Mouse (Mus musculus) CH12.LX (cell line): ENCODE results near the gene C130032M10Rik. TPM values are rescaled to one million over a fixed set of nuclear protein-coding genes. Genes with fewer than 3 reads are reported as not detected.

ENCODE experiments used
- DNase-seq: peaks from one replicate; pipeline ENCODE4 v3.0.0-alpha.2; 2013; ENCODE audit errors: extremely low read depth
- H3K27ac ChIP-seq: 2 replicates; pipeline ENCODE4 v1.5.1; 2012; ENCODE audit warnings: low read depth, mild to moderate bottlenecking, control low read depth, moderate library complexity; ENCODE audit not compliant: insufficient read depth
- H3K27me3 ChIP-seq: replicated peaks from 2 replicates; pipeline ENCODE3; 2012; ENCODE audit warnings: inconsistent platforms
- H3K36me3 ChIP-seq, 2 experiments: replicated peaks in 1 of 2; 2 replicates each; pipeline versions ENCODE3 to v1.6.1; 2012; ENCODE audit warnings: inconsistent platforms in 1 of 2, low read length in 1 of 2, mild to moderate bottlenecking in 1 of 2, mixed read lengths in 1 of 2, moderate library complexity in 1 of 2; ENCODE audit not compliant: control insufficient read depth in 1 of 2, insufficient read depth in 1 of 2
- H3K4me1 ChIP-seq, 2 experiments: 2 replicates each; pipeline ENCODE4 v1.6.1; 2012; ENCODE audit warnings: inconsistent platforms in 1 of 2, moderate library complexity in 1 of 2; ENCODE audit not compliant: insufficient read depth in 2 of 2, control insufficient read depth in 1 of 2
- H3K4me2 ChIP-seq: 2 replicates; pipeline ENCODE4 v1.6.1; 2012; ENCODE audit warnings: low read depth, mild to moderate bottlenecking, control low read depth; ENCODE audit not compliant: poor library complexity, insufficient read depth, severe bottlenecking
- H3K4me3 ChIP-seq, 3 experiments: fragments of 150-350 bp in 1 of 3; sonication (generic) in 1 of 3; replicated peaks in 1 of 3; 2 replicates each; pipeline versions ENCODE3 to v1.5.1; 2011 to 2012; ENCODE audit warnings: low read depth in 2 of 3, low read length in 2 of 3, mild to moderate bottlenecking in 2 of 3, moderate library complexity in 2 of 3, control low read depth in 1 of 3, improper control_type of control experiment in 1 of 3, inconsistent platforms in 1 of 3, mixed read lengths in 1 of 3; ENCODE audit not compliant: poor library complexity in 1 of 3
- H3K79me2 ChIP-seq: replicated peaks from 2 replicates; pipeline ENCODE4 v1.6.1; 2012; ENCODE audit warnings: mild to moderate bottlenecking, moderate library complexity; ENCODE audit not compliant: control insufficient read depth, poor library complexity, insufficient read depth, severe bottlenecking; ENCODE audit errors: extremely low read depth
- H3K9ac ChIP-seq: 2 replicates; pipeline ENCODE4 v1.6.1; 2012; ENCODE audit warnings: low read depth, mild to moderate bottlenecking, control low read depth, moderate library complexity; ENCODE audit not compliant: insufficient read depth
- H3K9me3 ChIP-seq: replicated peaks from 2 replicates; pipeline ENCODE3; 2012; ENCODE audit warnings: low read length, inconsistent platforms, mixed read lengths
- BHLHE40 ChIP-seq: IDR thresholded peaks from 2 replicates; pipeline ENCODE4 v1.6.1; 2011; ENCODE audit warnings: mild to moderate bottlenecking, low read depth, low read length, improper control_type of control experiment
- CHD1 ChIP-seq: IDR thresholded peaks from 2 replicates; pipeline ENCODE4 v1.6.1; 2012; ENCODE audit warnings: low read depth, low read length, improper control_type of control experiment, inconsistent platforms
- CHD2 ChIP-seq: IDR thresholded peaks from 2 replicates; pipeline ENCODE4 v1.6.1; 2011; ENCODE audit warnings: low read length, improper control_type of control experiment
- CTCF ChIP-seq, 2 experiments: IDR thresholded peaks in 1 of 2; conservative IDR thresholded peaks in 1 of 2; 2 replicates each; pipeline ENCODE4 v1.5.1; 2011 to 2012; ENCODE audit warnings: low read depth in 2 of 2, low read length in 2 of 2, improper control_type of control experiment in 1 of 2, inconsistent platforms in 1 of 2, mild to moderate bottlenecking in 1 of 2, moderate library complexity in 1 of 2
- E2F4 ChIP-seq: IDR thresholded peaks from 2 replicates; pipeline ENCODE4 v1.6.1; 2011; ENCODE audit warnings: low read depth, low read length, improper control_type of control experiment; ENCODE audit not compliant: insufficient replicate concordance
- EP300 ChIP-seq: IDR thresholded peaks from 2 replicates; pipeline ENCODE4 v1.6.1; 2011; ENCODE audit warnings: low read length, improper control_type of control experiment
- ETS1 ChIP-seq: conservative IDR thresholded peaks from 2 replicates; pipeline ENCODE4 v1.6.1; 2012; ENCODE audit warnings: low read depth, mild to moderate bottlenecking, inconsistent platforms, low read length, improper control_type of control experiment, moderate library complexity
- GABPA ChIP-seq: IDR thresholded peaks from 2 replicates; pipeline ENCODE4 v1.6.1; 2012; ENCODE audit warnings: low read depth, low read length, improper control_type of control experiment, inconsistent platforms; ENCODE audit not compliant: insufficient replicate concordance
- HCFC1 ChIP-seq: IDR thresholded peaks from 2 replicates; pipeline ENCODE4 v1.6.1; 2012; ENCODE audit warnings: low read depth, mild to moderate bottlenecking, inconsistent platforms, low read length, improper control_type of control experiment
- JUN ChIP-seq: IDR thresholded peaks from 2 replicates; pipeline ENCODE4 v1.6.1; 2011; ENCODE audit warnings: low read depth, mild to moderate bottlenecking, low read length, improper control_type of control experiment, moderate library complexity; ENCODE audit not compliant: insufficient read depth
- JUND ChIP-seq: conservative IDR thresholded peaks from 2 replicates; pipeline ENCODE4 v1.6.1; 2011; ENCODE audit warnings: low read depth, low read length, improper control_type of control experiment
- MAFK ChIP-seq: IDR thresholded peaks from 2 replicates; pipeline ENCODE4 v1.6.1; 2011; ENCODE audit warnings: low read length, improper control_type of control experiment; ENCODE audit not compliant: insufficient replicate concordance
- MEF2A ChIP-seq: IDR thresholded peaks from 2 replicates; pipeline ENCODE4 v1.6.1; 2014; ENCODE audit warnings: low read depth, mild to moderate bottlenecking, inconsistent platforms, low read length, improper control_type of control experiment, borderline replicate concordance
- MXI1 ChIP-seq: IDR thresholded peaks from 2 replicates; pipeline ENCODE4 v1.6.1; 2011; ENCODE audit warnings: mild to moderate bottlenecking, low read depth, low read length, improper control_type of control experiment
- MYC ChIP-seq: IDR thresholded peaks from 2 replicates; pipeline ENCODE4 v1.6.1; 2011; ENCODE audit warnings: low read depth, mild to moderate bottlenecking, improper control_type of control experiment, low read length
- NRF1 ChIP-seq: IDR thresholded peaks from 2 replicates; pipeline ENCODE4 v1.6.1; 2014; ENCODE audit warnings: low read depth, mild to moderate bottlenecking, inconsistent platforms, low read length, improper control_type of control experiment, moderate library complexity
- PAX5 ChIP-seq: IDR thresholded peaks from 2 replicates; pipeline ENCODE4 v1.6.1; 2012; ENCODE audit warnings: low read length, inconsistent platforms, mixed read lengths
- POLR2A ChIP-seq: IDR thresholded peaks from 2 replicates; pipeline ENCODE4 v1.6.1; 2011; ENCODE audit warnings: low read depth, mild to moderate bottlenecking, improper control_type of control experiment, low read length
- POLR2AphosphoS2 ChIP-seq: IDR thresholded peaks from 2 replicates; pipeline ENCODE4 v1.6.1; 2011; ENCODE audit warnings: low read depth, low read length, improper control_type of control experiment
- RAD21 ChIP-seq: IDR thresholded peaks from 2 replicates; pipeline ENCODE4 v1.6.1; 2011; ENCODE audit warnings: low read depth, mild to moderate bottlenecking, low read length, improper control_type of control experiment, moderate library complexity
- RCOR1 ChIP-seq: conservative IDR thresholded peaks from 2 replicates; pipeline ENCODE4 v1.6.1; 2012; ENCODE audit warnings: low read depth, mild to moderate bottlenecking, inconsistent platforms, low read length, improper control_type of control experiment
- TBP ChIP-seq: conservative IDR thresholded peaks from 2 replicates; pipeline ENCODE4 v1.6.1; 2011; ENCODE audit warnings: low read depth, low read length, improper control_type of control experiment
- UBTF ChIP-seq: IDR thresholded peaks from 2 replicates; pipeline ENCODE4 v1.6.1; 2012; ENCODE audit warnings: low read depth, mild to moderate bottlenecking, inconsistent platforms, low read length, improper control_type of control experiment, moderate library complexity
- USF1 ChIP-seq: IDR thresholded peaks from 2 replicates; pipeline ENCODE4 v1.6.1; 2014; ENCODE audit warnings: low read depth, mild to moderate bottlenecking, inconsistent platforms, low read length, improper control_type of control experiment
- ZMIZ1 ChIP-seq: IDR thresholded peaks from 2 replicates; pipeline ENCODE4 v1.6.1; 2012; ENCODE audit warnings: low read depth, mild to moderate bottlenecking, inconsistent platforms, low read length, improper control_type of control experiment
- dilution Hi-C: fragments of 300-500 bp; cut with MboI; formaldehyde crosslinking; loops from 2 replicates; pipeline ENCODE4 v1.14.3; 2020; ENCODE audit warnings: low sequenced_read_pairs; ENCODE audit not compliant: extremely low pct_unique_long_range_greater_than_20kb, extremely low pct_ligation_motif_present
- in situ Hi-C: fragments of 300-500 bp; cut with MboI; formaldehyde crosslinking; loops from 3 replicates; pipeline ENCODE4 v1.14.3; 2019; ENCODE audit warnings: low sequenced_read_pairs, low pct_ligation_motif_present, low pct_unique_long_range_greater_than_20kb, mixed read lengths
- polyA plus RNA-seq: library from polyadenylated mRNA; unstranded; fragments of >175 nt; gene quantifications from 2 replicates; pipeline ENCODE4 v1.2.1, GENCODE M21; 2012; ENCODE audit warnings: low read depth; ENCODE audit not compliant: insufficient read length
- total RNA-seq, 2 experiments: library from RNA; depleted of rRNA; stranded (reverse); fragments of 300-350 nt in 1 of 2; fragments of >200 nt in 1 of 2; gene quantifications; 2 replicates each; pipeline ENCODE4 v1.2.3; 2012 to 2014

Gene C130032M10Rik
- total and polyA plus RNA-seq, 3 experiments: not detected

GRCm38 (mm10) chr9:114502711-114503427, 12.6 kb upstream of the C130032M10Rik start:
- no peak for DNase-seq
- no peaks in the 10 kb centered on the region for H3K79me2 ChIP-seq
- peaks cover 2% of the 10 kb centered on the region for H3K9me3 ChIP-seq
- in situ Hi-C loops: no loop called here
- H3K36me3 ChIP-seq: no peaks in the 10 kb centered on the region
- H3K27me3 ChIP-seq: no peaks in the 10 kb centered on the region
- dilution Hi-C loops: no loop called here
- no peak overlapping the region for H3K4me2 ChIP-seq
- H3K4me1 ChIP-seq: peaks cover 9 to 29% of the 10 kb centered on the region in 2 experiments
- no peak overlapping the region for H3K4me3 ChIP-seq
- TF ChIP-seq POLR2AphosphoS2 (no peak), EP300 (no peak), MEF2A (no peak), TBP (no peak), NRF1 (no peak), GABPA (no peak), CHD1 (no peak), MXI1 (no peak), ETS1 (no peak), RAD21 (no peak), BHLHE40 (no peak), UBTF (no peak), POLR2A (no peak), RCOR1 (no peak)
- TF ChIP-seq, all 38 proteins: peak for 0
- H3K9ac ChIP-seq: no peak overlapping the region
- no peak overlapping the region for H3K27ac ChIP-seq

- H3K79me2 ChIP-seq: no peaks in the 10 kb centered on the region
- in situ Hi-C loops: no loop called here
- no peak within 1 kb of the TSS for H3K4me3 ChIP-seq
- no peak for DNase-seq
- H3K36me3 ChIP-seq: no peaks in the 10 kb centered on the region
- no peak within 1 kb of the TSS for H3K27ac ChIP-seq
- TF ChIP-seq CTCF (conservative IDR thresholded peaks at IDR 0.05 in 1 of 2, IDR thresholded peaks at IDR 0.05 in 1 of 2; ENCODE audit: low read depth in 2 of 2, low read length in 2 of 2) (no peak), CHD1 (no peak), ETS1 (no peak), JUN (no peak), TBP (no peak), MEF2A (no peak), CHD2 (no peak), HCFC1 (no peak), JUND (no peak), MAFK (no peak), BHLHE40 (no peak), MYC (no peak), USF1 (no peak), NRF1 (no peak), POLR2AphosphoS2 (no peak), PAX5 (no peak), E2F4 (no peak), RAD21 (no peak), ZMIZ1 (no peak)
- TF ChIP-seq, all 38 proteins: peak for 0
- H3K27me3 ChIP-seq: no peaks in the 10 kb centered on the region
- H3K4me2 ChIP-seq: no peak within 1 kb of the TSS
- H3K9ac ChIP-seq: no peak within 1 kb of the TSS
- dilution Hi-C loops: no loop called here
- H3K4me1 ChIP-seq: peaks cover 9 to 24% of the 10 kb centered on the region in 2 experiments
- H3K9me3 ChIP-seq: peaks cover 2% of the 10 kb centered on the region
Measured at GRCm38 (mm10) chr9:114504816-114505215, 10.7 kb upstream of the C130032M10Rik start, which contains the start of gene Ccr4. Gene Ccr4 (minus strand): TSS chr9:114504916.
